ENCODE assay signal across 15 mouse cellular contexts in the genomic region with DNA sequence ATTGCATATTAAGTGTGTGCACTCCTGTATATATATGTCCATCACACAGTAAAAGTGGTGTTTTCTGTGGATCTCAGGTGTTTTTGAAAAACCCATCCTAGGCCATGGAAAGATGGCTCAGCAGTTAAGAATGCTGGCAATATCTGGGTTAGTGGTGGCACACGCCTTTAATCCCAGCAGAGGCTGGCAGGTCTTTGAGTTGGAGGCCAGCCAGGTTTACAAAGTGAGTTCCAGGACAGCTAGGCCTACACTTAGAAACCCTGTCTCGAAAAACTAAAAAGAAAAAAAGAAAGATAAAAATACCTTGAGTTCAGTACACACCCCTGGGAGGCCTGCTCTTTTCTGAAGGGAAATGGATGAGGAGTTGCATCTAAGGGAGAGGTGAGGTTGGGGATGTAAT.
A peak's percentile ranks its signal among the peaks of the same experiment; 100 is the strongest.
DNase-seq lines count a peak whose midpoint lies in the region; ATAC-seq lines count a peak whose summit lies in the region.
"Had no signal": no experiment of that assay in that cellular context is flagged by ENCODE, and none has a peak within 500 bp of the region (broad histone marks: within the 10 kb centered on the region; RNA-seq: fewer than 3 reads in every experiment).

No protein-coding gene starts in this region.

- H3K4me2 ChIP-seq in kidney, embryonic 14.5 days (replicated peaks; ENCODE audit: low read depth, low read length): no peak overlapping the region
- H3K4me2 ChIP-seq: intestine, embryonic 15.5 days; neural tube, embryonic 15.5 days had no signal

- H3K27me3 ChIP-seq in kidney, embryonic 14.5 days (ENCODE audit: control insufficient read depth, insufficient read depth, low read length): no peaks in the 10 kb centered on the region
- H3K27me3 ChIP-seq: intestine, embryonic 15.5 days; neural tube, embryonic 15.5 days; Patski had no signal

- H3K27ac ChIP-seq in kidney, embryonic 14.5 days (ENCODE audit: low read depth, low read length): no peak overlapping the region
- H3K27ac ChIP-seq: intestine, embryonic 15.5 days; neural tube, embryonic 15.5 days had no signal

- DNase-seq in cerebellum, adult 9-10 months: peak; percentile 57
- no peak for DNase-seq in cerebellum, adult 11-12 months
- DNase-seq in kidney, postnatal 36 days: peak; percentile 19 to 37
- DNase-seq in brain, adult 2 months (ENCODE audit: low read depth, low spot score): peak; percentile 60
- DNase-seq in lung, postnatal 14 days: peak; percentile 56
- no peak for DNase-seq in ovary, postnatal 36 days (ENCODE audit: low spot score)
- no peak for DNase-seq in layer of hippocampus, adult 9-10 months (ENCODE audit: low spot score)
- DNase-seq: embryo, embryonic 11 days; thymus, postnatal 4 days had no signal

- WGBS in kidney, embryonic 14.5 days: 79% methylated on average over 2 of the region's 2 CpGs

- no peak for ATAC-seq in kidney, embryonic 14.5 days (ENCODE audit: low FRiP score, low TSS enrichment)
- ATAC-seq: CD4-positive, CD25-positive, alpha-beta regulatory T cell, adult 4 months; intestine, embryonic 15.5 days; Patski had no signal

- no peaks in the 10 kb centered on the region for H3K9me3 ChIP-seq in kidney, embryonic 14.5 days (ENCODE audit: control insufficient read depth, low read length)
- H3K9me3 ChIP-seq: intestine, embryonic 15.5 days; neural tube, embryonic 15.5 days had no signal

- H3K36me3 ChIP-seq in kidney, embryonic 14.5 days (ENCODE audit: control insufficient read depth, insufficient read depth, low read length): 0 out of 2 replicates have a peak, but pooled peaks cover 2% of the 10 kb centered on the region
- H3K36me3 ChIP-seq: intestine, embryonic 15.5 days; neural tube, embryonic 15.5 days had no signal

- no peaks in the 10 kb centered on the region for H3K4me1 ChIP-seq in kidney, embryonic 14.5 days (ENCODE audit: control insufficient read depth, insufficient read depth, low read length)
- H3K4me1 ChIP-seq: intestine, embryonic 15.5 days had no signal

- H3K9ac ChIP-seq in kidney, embryonic 14.5 days (ENCODE audit: low read depth, low read length): no peak overlapping the region
- H3K9ac ChIP-seq: intestine, embryonic 15.5 days; neural tube, embryonic 15.5 days had no signal

- no peak overlapping the region for H3K4me3 ChIP-seq in kidney, embryonic 14.5 days (ENCODE audit: low read length)
- H3K4me3 ChIP-seq: erythroblast, embryonic 14.5 days; intestine, embryonic 15.5 days; neural tube, embryonic 15.5 days had no signal

Comparison
In these comparisons a context has a peak if more than half of its experiments do, and no peak if none do; other contexts are left out.
1. DNase-seq: peak in cerebellum, adult 9-10 months (single experiment), kidney, postnatal 36 days (2 of 2), brain, adult 2 months (single experiment) and lung, postnatal 14 days (single experiment); none in cerebellum, adult 11-12 months (single experiment), ovary, postnatal 36 days (single experiment) and layer of hippocampus, adult 9-10 months (single experiment).